Mouse (Mus musculus) retina, postnatal 1 day (tissue): ENCODE measurements around the gene Cckar.
A peak's percentile ranks its signal among the peaks of the same experiment; 100 is the strongest.
"Not testable (repeated sequence)": the region's sequence is repeated elsewhere in the genome, so short reads cannot be mapped to it uniquely, and the experiment has no call there.

Source experiments
- DNase-seq: peaks from one replicate; pipeline ENCODE4 v3.0.0-alpha.2; 2012

Cckar gene

DNA sequence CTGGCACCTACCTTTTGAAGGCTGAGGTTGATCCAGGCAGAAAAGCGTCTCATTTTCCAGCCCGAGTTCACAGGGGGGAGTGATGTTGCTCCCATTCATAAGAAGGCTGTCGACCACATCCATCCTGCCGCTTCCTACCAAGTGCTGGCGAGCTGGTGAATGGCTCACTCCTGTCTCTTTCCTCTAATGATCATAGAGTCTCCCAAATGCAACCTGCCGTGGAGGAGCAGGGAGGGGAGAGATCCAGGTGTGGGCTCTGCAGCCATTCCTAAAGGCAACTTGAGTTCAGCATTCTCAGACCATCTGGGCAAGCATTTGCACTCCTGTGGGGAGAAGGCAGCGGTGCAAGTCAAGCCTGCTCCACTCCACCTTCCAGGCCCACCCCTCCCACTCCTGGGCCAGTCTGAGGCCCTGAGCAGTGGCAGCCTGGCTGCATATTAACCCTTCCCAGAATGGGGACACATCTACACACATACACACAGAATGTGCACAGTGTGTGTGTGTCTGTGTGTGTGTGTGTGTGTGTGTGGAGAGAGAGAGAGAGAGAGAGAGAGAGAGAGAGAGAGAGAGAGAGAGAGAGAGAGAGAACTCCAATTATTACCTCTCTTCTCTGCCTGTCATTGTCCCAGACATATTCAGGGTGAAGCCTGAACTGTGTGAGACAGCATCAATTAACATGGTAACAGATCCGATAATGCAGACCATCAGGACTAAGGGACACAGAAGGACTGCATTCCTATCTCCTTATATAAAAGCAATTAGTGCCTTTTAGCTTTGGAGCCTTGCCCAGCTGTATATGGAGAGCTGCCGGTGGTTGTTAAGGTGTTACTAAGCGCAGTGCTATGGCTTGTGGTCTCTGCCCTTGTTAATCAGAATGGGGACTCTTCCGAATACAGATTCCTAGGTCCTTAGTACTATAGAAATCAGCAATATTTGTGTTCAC lies at the start of gene Cckar:
Cckar (minus strand) TSS at position 471 of the 943 bp plus-strand sequence.
- DNase-seq = peak; percentile 59

DNA sequence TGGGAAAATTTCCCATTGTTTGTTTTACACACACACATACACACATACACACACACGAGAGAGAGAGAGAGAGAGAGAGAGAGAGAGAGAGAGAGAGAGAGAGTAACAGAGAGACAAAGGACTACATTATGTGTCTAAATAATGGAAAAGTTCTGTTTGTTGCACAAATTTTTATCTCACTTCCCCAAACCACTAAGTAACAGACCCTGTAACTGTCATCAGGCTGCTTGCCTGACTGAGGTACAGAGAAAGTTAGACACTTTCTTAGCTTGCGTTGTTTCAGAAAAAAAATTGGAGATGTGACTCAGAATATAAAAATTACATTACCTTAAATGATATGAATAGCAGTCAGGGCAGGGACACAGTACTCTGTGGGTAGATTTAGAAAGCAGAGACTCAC lies 36.6 kb upstream of the Cckar start:
- DNase-seq = no peak

DNA sequence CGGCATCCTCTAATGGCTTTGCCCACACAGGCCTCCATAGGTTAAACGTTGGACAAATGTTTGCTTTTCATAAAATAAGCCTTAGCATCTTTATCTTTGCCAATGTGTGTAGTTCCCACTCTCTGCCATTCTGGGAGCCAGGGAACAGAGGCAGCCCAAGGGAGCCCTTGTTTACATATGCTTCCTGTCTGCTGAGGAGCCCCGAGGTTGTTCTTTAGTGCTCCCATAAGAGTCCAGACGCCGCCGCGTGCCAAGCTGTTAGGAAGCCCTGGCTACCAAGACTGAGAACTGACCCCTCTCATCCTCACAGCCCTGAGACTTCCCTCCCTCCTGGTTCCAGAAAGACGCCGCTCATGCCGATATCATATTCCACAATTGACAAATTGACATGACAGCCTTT lies 25.4 kb upstream of the Cckar start:
- DNase-seq = no peak

DNA sequence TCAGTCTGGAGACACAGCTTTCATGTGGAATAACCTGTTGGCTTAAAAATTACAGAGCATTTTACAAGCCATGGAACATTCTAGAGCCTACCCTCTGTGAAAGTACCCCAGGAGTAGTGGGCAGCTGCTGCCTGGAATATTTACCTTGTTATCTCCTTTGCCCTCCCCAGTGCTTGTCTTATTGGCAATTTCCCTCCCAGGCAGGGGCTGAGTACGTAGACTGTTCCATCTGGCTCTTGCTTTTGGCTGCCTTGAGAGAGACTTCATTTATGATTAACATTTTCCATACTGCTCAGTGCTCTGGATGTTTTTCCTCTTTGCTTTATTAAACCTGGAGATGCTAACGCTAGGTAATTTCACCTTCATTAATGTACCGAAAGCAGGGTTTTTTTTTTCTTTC lies 20.1 kb upstream of the Cckar start:
- no peak for DNase-seq

DNA sequence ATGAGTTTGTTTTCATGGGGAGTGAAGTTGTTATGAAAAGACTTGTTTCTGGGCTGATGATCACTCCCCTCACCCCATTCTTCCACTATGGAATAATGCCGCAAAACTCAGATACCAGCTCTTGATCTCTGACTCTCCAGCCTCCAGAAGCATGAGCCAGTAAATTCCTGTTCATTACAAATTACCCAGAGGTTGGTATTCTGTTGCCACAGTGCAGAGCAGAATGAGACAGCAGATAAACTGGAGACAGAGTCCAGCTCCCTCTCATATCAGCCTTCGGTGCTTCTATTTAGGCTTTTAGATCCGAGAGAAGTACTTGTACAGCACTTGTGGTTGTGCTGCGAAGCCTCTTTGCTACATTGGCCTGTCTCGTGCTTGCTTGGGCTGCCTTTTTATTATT lies 18.5 kb upstream of the Cckar start:
- DNase-seq = no peak

DNA sequence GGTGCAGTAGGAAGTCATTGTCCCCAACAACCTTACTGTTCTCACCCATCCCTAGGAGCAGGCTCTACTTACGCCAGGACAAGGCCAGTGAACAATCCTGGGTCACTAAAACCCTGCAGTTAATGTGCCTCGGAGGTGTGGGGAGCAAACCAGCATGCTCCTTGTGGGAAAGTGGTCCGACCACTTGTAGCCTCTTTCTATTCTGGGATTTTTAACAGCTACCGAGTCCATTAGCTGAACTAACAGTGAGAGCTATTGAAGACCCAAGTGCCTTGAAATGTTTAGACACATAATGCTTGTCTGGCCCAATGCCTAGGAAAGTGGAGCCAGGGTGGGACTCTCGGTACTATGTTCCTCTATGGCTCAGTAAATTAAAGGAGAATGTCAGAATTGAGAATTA lies 9.0 kb upstream of the Cckar start:
- DNase-seq = no peak

DNA sequence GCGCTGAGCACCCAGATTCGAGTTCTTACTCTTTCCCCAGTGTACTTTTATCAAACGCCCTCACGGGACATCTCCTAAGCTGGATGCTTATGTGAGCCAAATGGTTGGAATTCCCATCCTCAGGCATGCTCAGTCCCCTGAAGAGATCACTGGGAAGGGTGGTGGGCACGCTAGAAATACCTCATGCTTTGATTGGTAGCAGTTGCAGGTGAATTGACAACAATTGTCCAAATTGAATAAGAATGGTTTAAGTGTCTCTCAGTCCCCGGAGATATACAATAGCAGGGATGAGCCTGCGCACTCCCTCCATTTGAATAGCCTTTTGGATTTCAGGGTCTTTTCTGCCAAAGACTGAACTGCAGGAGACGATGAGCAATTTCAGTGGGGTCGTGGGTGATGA lies 3.8 kb upstream of the Cckar start:
- DNase-seq = no peak

DNA sequence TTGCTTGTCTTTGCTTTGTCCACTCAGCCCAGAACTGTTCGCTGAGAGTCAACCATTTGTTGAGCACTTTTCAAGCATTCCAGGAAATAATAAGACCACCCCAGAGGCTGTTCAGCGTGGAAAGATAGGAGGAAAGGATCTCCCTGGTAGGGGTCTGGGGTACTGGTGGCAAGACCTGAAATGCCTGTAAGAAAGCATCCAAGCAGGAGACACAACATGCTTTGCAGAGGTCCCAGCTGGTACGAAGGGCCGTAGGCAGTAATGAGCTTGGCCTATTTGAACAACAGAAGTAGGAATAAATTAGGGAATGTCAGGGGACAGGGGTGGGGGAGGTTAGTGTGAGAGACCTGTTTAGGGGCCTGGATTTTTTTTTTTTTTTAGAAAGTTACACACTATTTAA lies 686 bp upstream of the Cckar start:
- DNase-seq = peak; percentile 42

DNA sequence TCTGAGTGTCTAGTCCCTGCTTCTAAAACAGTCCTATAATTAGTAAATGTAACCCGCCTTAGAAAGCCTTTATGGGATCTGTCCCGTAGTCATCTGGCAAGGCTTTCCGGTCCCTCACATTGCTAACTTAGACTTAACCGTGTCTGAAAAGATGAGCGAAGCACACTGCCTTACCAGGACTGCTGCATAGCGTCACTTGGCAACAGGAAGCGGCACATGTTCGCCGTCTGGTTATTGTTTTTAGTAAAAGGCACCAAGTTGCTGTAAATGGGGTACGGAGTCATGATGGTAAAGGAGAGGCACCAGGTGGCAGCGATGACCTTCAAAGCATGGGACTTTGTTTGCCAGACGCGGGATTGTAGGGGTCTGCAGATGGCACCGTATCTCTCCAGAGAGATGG lies 4.8 kb downstream of the Cckar start:
- no peak for DNase-seq

DNA sequence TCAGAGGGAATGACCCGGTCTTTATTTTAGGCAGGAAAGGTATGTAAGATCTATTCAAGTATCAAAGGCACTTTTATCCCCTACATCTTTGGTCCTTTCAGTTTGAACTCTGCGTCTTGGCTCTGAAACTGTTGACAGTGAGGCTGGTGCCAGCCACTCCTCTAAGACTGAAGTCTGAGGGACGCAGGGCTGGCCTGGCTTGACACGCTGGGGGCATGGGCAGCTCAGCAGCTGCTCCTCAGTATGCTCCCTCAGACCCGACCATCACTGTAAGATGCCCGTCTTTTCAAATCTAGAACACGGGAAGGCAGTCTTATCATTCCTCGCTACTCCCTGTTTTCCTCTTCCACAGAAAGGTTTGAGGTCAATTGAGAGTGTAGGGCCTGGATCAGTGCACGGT lies 9.7 kb downstream of the Cckar start:
- no peak for DNase-seq

DNA sequence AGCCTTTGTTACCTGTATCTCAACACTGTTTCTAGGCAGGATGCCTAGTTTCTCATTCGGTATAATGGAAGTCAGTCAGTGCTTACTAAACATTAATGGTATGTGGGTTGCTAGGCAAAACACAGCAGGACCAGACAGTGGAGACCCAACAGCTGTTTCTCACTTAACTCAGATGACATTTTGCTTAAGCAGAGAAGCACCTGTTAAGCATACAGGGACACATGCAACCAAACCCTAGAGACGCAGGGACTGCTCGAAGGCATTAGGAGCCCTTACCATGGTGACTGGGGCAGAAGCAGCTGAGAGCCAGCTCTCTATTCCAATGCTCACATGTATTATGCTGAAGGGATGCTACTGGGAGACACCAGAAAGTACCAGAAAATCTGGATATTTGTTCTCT lies 10.8 kb downstream of the Cckar start:
- DNase-seq = no peak

DNA sequence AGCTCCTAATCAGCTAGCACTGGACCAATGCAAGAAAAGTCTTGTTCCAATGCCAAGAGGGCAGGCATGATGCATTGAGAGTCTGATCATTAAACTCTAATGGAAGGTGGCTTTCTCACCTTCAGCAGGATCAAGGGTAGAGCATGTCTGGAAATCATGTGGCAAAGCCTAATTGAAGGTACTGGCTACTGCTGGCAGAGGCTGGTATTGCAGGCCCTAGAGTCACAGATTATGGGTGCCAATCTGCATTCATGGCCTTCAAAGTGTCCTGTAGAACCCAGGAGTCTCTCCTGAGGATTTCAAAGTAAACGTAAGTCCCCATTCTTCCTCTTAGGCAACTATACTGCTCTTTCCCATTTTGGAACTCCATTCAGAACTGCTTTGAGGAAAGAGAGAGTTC lies 14.8 kb downstream of the Cckar start:
- no peak for DNase-seq

DNA sequence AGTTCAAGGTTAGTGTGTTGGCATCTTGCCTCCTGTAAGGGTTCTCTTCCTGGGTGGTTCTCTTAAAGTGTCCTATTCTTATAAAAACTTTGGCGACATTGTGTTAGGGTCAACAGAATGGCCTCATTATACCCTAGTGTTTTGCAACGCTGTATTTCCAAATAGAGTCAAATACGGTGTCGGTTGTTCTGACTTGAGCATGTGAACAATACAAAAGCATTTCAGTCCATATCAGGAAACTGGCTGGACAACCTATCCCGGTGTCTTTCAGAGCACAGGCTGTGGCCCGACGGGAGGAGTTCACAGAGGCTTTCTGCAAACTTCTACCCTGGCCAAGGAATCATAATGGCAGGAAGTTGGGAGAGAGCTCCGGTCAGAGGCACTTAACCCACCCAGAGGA lies 15.4 kb downstream of the Cckar start:
- no peak for DNase-seq

DNA sequence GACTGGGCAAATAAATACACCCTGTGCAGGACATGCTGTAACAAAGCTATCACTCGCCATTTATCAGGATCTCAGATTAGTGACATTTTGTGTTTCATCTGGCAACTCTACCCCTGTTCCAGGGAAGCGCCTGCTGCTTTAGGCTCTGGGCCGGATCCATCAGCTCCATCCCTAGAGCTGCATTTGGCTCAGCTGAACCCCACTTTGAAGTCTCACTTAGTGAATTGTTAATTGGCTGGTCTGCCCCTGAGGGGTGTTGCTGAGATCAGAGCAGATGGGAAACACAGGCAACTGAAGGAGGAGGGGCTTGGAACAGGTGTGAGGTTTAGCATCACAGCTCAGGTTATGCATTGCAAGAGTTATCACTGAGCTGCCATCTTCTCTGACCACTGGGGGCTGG lies 15.9 kb downstream of the Cckar start:
- DNase-seq = no peak

DNA sequence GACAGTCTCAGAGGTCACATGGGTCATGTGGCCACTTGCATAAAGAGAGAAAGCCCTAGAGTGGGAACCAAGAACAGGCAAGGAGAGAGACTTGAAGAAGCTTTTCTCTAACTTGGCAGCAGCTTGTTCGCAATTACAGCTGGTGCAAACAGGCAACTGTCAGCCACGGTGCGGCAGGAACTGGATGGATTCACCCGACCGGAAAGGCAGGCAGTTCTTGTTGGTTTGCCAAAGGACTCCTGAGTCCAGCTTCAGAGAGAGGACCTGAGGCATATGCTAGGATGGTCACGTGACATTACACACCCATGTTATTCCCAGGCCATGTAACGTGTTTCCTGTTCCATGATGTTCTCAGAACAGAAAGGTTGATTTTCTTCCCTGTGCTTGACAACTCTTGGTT lies 19.2 kb downstream of the Cckar start:
- DNase-seq = peak; percentile 47

DNA sequence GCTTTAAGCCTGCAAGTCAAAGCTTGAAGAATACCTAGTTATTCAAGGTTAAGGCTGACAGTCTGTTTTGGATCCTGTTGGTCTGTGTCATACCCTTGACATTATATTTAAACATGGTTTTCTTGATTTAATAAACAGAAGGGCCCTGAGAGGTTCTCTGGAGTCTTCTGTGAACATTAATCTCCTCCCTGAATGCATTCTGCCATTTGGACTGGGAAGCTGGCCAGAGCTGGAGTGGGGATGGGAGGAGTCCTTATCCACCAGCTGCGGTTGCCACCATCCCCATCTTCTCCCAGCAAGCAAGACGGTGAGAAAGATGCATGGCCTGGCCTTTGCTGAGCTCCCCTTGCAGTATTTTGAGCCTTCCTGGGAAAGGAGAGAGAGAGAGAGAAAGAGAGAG lies 21.1 kb downstream of the Cckar start:
- no peak for DNase-seq

DNA sequence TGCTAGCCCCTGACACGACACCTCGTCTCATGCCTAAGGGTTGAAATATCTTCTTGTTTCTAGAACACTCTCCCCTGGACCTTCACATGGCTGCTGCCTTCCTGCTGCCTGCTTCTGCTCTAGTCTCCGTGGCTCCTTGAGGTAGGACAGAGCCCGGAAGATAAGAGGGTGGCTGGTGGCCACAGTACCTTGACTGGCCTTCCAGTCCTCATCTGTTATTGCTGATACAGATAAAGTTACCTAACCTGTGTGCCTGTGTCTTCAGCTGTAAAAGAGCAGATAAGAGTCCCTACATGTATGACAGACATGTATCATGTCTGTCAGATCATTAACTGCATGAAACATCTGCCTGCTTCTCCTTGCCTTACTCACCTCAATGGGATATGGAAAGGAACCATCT lies 21.9 kb downstream of the Cckar start:
- no peak for DNase-seq

DNA sequence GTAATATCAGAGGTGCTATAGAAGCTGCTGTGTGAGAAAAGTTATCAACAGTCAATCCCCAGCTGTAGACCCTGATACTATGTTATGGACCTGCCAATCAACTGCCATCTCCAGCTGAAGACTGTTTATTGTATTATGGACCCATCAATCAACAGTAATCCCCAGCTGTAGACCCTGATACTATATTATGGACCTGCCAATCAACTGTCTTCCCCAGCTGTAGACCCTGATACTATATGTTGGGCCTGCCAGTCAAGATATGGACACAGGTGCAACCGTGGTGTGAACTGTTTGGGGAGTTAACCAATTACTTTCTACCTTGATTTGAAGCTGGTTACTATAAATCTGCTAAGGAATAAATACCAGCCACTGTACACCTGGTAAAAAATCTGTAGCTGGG lies 23.1 kb downstream of the Cckar start:
- DNase-seq = no peak

DNA sequence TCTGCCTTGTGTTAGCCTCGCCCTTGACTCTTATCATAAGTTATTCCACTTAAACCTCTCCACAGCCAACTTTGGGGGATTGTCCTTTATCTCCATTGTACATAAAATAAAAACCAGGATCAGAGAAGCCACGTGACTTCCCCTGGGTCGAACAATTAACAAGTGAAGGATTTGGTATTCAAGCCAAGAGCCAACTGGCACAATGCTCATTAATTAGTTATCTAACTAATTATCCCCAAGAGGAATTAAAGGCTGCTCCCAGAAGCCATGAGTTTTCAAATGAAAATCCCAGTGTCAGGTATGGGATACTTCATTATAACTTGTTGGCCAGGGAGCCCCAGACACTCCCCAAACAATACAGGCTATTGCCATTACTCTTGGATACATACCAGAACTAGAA lies 23.6 kb downstream of the Cckar start:
- peak; percentile 29 for DNase-seq

DNA sequence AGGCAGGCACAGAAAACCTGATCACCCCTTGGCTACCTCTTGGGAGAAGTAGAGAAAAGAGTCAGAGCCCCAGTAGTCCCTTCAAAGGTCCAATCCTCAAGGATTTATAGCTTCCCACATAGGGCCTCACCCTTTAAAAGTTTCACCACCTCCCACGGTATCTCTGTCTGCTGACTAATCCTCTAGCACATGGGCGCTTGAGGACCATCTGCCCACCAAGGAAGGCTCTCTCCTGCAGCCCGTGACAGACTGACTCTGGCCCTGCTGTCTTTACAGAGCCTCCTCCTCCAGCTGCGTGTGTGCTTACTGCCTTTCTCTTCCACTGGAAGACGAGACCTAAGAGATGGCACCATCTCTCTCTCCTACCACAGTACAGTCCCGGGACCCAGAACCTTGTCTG lies 27.9 kb downstream of the Cckar start:
- no peak for DNase-seq

DNA sequence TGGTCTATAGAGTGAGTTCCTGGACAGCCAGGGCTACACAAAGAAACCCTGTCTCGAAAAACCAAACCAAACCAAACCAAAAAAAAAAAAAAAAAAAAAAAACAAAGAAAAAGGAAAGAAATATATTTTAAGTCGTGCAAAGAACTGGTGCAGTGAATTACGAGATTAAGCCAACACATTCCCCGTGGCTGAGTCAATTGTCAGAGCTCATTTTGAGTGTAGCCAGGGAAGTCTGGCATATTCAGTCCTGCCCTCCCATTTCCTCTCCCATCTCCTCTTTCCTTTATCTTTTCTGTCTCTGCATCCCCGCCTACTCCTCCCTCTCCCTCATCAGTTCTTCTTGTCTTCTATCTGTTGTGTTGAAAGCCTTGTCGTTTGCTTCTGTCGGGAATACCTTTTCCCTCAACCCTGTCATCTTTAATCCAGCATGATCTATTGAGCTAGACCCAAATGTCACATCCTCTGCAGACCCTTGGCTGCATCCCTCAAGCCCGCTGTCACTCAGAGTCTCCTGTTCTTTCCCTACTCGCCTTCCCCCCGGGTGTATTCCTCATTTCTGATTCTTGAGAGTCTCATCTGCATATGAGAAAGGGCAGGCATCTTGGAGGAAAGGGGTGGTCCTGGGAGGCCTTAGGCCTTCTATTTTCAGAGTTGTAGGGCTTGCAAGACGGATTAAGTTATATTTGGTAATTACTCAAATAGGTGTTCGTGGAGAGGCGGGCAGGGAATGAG lies 29.3 kb downstream of the Cckar start:
- peak; percentile 40 for DNase-seq

DNA sequence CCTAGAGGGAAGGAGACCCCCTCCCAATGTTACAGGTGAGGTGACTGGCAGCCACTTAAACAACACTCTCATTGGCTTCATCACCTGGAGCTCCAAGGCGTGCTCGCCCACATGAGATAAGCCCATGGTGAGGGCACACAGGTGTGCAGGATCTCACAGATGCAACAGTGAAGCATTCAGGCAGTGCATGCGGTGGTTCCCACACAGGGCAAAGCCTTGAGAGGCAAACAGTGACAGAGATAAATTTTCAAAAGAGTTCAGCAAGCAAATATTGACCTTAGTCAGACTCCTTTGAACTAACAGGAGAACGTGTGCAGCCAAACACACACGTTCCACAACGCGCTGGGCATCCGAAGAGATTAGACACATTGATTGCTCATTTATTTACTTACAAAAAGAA lies 30.8 kb downstream of the Cckar start:
- no peak for DNase-seq

DNA sequence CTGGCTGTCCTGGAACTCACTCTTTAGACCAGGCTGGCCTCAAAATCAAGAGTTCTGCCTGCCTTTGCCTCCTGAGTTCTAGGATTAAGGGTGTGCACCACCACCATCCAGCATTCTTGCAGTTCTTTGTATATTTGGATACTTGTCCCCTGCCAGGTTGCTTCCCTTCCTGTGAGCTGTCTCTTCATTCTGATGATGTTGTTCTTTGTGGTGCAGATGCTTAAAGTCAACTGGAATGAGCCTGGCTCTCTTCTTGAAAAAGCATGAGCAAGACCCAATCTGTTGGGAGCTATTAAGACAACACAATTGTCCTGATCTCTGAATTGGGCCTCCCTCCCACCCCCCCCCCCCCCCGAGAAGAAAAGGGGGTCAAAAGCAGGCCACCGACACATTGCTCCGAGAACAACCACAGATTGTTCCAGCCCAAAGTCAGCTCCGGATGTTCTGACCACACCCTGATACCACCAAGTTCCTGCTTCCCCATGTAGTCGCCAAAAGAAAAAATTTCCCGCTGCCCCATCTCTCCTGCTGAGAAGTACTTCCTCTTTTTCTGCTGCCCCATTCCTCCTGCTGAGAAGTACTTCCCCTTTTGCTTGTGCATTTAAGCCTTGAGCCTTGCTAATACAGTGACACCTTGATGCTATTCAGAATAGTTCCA lies 33.9 kb downstream of the Cckar start:
- DNase-seq = not testable (repeated sequence)

DNA sequence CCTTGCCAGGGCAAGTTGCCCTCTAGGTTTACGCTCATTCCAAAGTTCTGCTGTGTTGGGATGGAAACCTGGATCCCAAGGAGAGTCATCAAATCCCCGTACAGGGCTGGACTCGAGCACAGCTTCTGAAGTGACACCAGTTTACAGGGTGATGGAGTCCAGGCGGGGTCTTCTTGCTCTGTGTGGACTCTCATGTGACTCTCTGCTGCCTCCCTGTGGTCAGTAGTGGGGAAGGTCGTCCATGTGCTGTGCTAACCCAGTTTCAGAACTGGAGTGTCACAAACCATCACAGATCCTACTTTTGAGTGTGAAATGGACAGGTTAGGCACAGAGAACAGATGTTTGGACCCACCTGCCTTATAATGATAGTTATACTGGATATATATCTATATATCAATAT lies 35.2 kb downstream of the Cckar start:
- DNase-seq = peak; percentile 89
